Mouse (Mus musculus): ENCODE results near the gene C1qtnf7. TPM values are rescaled to one million over a fixed set of nuclear protein-coding genes. Genes with fewer than 3 reads are reported as not detected.

C1qtnf7 gene
- polyA plus RNA-seq, 1 experiment, result 0.96 TPM

DNA sequence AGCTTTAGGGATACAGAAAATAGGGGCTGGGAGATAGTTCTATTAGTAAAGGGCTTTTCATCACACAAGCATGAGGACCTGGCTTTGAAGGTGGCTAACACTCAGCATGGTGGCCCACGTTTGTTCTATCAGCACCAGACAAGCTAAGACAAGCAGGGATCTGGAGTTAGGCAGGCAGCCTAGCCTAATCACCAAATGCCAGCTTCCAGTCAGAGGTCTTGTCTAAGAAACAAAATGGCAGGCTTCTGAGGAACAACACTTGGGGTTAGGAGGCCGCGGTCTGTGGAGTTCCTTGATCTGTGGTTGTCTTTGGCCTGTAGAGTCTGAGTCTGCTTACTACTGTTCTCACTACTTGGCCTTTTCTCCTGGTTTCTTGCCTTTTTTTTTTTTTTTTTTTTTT, 146.2 kb downstream of the C1qtnf7 start:
- no peak for DNase-seq
- no peak for TF ChIP-seq POLR2A (IDR thresholded peaks at IDR 0.05; ENCODE audit: control insufficient read depth, extremely low read depth, insufficient read depth, low read length, poor library complexity)
- no peak for TF ChIP-seq CTCF (IDR thresholded peaks at IDR 0.05; ENCODE audit: borderline replicate concordance, control insufficient read depth, extremely low read depth, insufficient read depth, low read length, poor library complexity)
- 93% methylated on average over 3 of the region's 3 CpGs for WGBS
- Histone ChIP-seq H3K4me1 (replicated peaks; ENCODE audit: control insufficient read depth, insufficient read depth, low read length) (no peaks in the 10 kb centered on the region), H3K27ac (ENCODE audit: control insufficient read depth, insufficient read depth, low read length) (no peak overlapping the region), H3K27me3 (ENCODE audit: control insufficient read depth, insufficient read depth, low read length) (no peaks in the 10 kb centered on the region), H3K36me3 (ENCODE audit: control insufficient read depth, insufficient read depth, low read length) (no peaks in the 10 kb centered on the region), H3K4me3 (ENCODE audit: control insufficient read depth, insufficient read depth, low read length) (no peak overlapping the region)

DNA sequence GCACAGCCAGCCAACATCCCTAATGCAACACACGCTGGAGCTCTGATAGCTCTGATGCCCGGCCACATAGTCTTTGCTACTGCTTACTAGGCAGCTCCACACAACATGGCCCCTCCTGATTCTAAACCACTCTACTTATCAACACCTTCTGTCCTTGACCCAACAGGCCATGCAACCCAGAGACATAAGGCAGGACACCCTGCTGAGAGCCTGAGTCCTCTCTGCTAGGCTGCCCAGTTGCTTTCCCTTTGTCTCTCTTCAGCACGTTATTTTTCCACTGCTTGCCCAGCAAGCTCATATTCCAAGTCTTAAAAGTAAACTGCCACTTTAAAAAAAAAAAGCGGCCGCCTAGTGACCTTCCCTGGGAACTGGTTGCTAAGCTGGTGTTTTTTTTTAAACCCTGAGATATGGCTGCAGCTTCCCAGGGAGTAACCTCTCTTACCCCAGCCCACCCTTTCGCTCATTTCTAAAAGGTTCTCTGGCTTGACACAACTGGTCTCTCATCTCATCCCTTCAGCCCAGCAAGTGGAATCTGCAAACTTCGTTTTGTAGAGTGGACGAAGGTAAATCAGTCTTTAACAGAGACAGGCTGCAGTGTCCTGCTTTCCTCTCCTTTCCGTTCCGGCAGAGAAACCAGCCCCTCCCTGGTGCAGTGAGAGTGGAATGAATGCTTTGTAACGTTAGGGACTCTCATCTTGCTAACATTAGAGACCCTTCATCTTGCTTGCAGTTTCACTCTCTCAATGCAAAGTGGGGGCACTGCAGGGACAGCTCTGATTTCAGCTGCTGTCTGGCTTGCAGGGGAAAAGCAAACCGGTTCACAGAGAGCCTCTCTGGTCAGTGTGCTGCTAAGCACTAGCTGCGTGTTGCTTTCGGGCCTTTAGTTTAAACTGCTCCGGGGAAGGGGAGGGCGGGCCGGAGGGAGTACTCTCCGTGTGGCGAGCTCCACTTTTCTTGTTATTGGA, 146.9 kb downstream of the C1qtnf7 start, which contains the start of gene Cc2d2a:
Gene Cc2d2a (plus strand): TSS at position 350 of the 965 bp plus-strand sequence.
- TF ChIP-seq POLR2A (IDR thresholded peaks at IDR 0.05; ENCODE audit: control insufficient read depth, extremely low read depth, insufficient read depth, low read length, poor library complexity) (no peak), CTCF (IDR thresholded peaks at IDR 0.05; ENCODE audit: borderline replicate concordance, control insufficient read depth, extremely low read depth, insufficient read depth, low read length, poor library complexity) (no peak)

DNA sequence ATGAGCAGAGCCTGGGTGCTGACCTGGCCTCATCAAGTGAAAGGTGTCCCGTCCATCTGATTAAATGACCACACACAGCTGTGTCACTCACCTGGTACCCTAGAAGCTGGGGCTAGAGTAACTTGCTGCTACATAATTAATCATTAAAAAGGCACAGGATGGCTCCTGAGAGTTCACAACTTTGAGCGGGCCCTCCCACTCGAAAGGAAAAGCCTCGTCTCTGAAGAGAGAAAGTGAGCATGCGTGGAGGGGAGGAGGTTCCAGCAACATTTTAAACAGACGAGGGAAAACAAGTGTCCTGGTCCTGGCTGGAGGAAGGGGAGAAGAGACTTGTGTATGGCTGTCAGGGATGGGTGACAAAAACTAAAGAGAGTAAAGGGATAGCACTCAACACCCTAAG, 148.2 kb downstream of the C1qtnf7 start:
- H3K4me1 ChIP-seq (replicated peaks; ENCODE audit: control insufficient read depth, insufficient read depth, low read length), result no peaks in the 10 kb centered on the region
- no peaks in the 10 kb centered on the region for H3K36me3 ChIP-seq (ENCODE audit: control insufficient read depth, insufficient read depth, low read length)
- H3K27me3 ChIP-seq (ENCODE audit: control insufficient read depth, insufficient read depth, low read length), result no peaks in the 10 kb centered on the region
- no peak overlapping the region for H3K27ac ChIP-seq (ENCODE audit: control insufficient read depth, insufficient read depth, low read length)
- no peak for DNase-seq
- TF ChIP-seq CTCF (IDR thresholded peaks at IDR 0.05; ENCODE audit: borderline replicate concordance, control insufficient read depth, extremely low read depth, insufficient read depth, low read length, poor library complexity), result no peak
- no peak for TF ChIP-seq POLR2A (IDR thresholded peaks at IDR 0.05; ENCODE audit: control insufficient read depth, extremely low read depth, insufficient read depth, low read length, poor library complexity)
- H3K4me3 ChIP-seq (ENCODE audit: control insufficient read depth, insufficient read depth, low read length), result no peak overlapping the region
- 89% methylated on average over 6 of the region's 6 CpGs for WGBS

More for the DNA sequence above, 146.9 kb downstream of the C1qtnf7 start, which contains the start of gene Cc2d2a:
- H3K4me3 ChIP-seq (ENCODE audit: control insufficient read depth, insufficient read depth, low read length), result no peak within 1 kb of the TSS
- H3K36me3 ChIP-seq (ENCODE audit: control insufficient read depth, insufficient read depth, low read length), result no peaks in the 10 kb centered on the region
- no peak for DNase-seq
- WGBS, result 35% methylated on average over 19 of the region's 19 CpGs
- H3K27ac ChIP-seq (ENCODE audit: control insufficient read depth, insufficient read depth, low read length), result no peak within 1 kb of the TSS
- H3K27me3 ChIP-seq (ENCODE audit: control insufficient read depth, insufficient read depth, low read length), result no peaks in the 10 kb centered on the region
- no peaks in the 10 kb centered on the region for H3K4me1 ChIP-seq (replicated peaks; ENCODE audit: control insufficient read depth, insufficient read depth, low read length)

DNA sequence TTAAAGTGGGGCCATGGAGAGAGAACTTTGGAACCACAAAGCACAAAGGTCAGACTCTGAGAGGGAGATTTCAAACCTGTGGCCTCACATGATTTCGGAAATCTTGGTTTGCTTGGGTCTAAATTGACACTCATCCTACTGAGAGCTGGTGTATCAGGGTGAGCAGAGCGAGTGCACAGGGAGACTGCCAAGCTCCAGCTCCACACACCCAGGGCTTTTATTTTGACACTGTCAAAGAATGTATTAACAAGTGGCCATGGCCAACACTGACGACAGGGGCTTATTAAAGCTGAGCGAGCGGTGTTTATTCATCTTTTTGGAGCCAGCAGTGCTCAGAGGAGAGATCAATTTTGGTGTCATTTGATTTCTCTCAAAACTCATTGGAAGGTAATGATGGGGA, 149.8 kb downstream of the C1qtnf7 start:
- Histone ChIP-seq H3K4me3 (ENCODE audit: control insufficient read depth, insufficient read depth, low read length) (no peak overlapping the region), H3K36me3 (ENCODE audit: control insufficient read depth, insufficient read depth, low read length) (no peaks in the 10 kb centered on the region), H3K27me3 (ENCODE audit: control insufficient read depth, insufficient read depth, low read length) (no peaks in the 10 kb centered on the region), H3K27ac (ENCODE audit: control insufficient read depth, insufficient read depth, low read length) (no peak overlapping the region), H3K4me1 (replicated peaks; ENCODE audit: control insufficient read depth, insufficient read depth, low read length) (no peaks in the 10 kb centered on the region)
- TF ChIP-seq CTCF (IDR thresholded peaks at IDR 0.05; ENCODE audit: borderline replicate concordance, control insufficient read depth, extremely low read depth, insufficient read depth, low read length, poor library complexity), result no peak
- TF ChIP-seq POLR2A (IDR thresholded peaks at IDR 0.05; ENCODE audit: control insufficient read depth, extremely low read depth, insufficient read depth, low read length, poor library complexity), result no peak
- no peak for DNase-seq
- 90% methylated on average over 5 of the region's 5 CpGs for WGBS

Other genes with a start within 250 kb of the C1qtnf7 start
- 0.57 and 0.73 TPM in 2 replicates for gene Cc2d2a, start 146.8 kb downstream of the C1qtnf7 start, polyA plus RNA-seq (2012; rRNA removed)